Mouse (Mus musculus): ENCODE measurements around the gene Leng8.

DNA sequence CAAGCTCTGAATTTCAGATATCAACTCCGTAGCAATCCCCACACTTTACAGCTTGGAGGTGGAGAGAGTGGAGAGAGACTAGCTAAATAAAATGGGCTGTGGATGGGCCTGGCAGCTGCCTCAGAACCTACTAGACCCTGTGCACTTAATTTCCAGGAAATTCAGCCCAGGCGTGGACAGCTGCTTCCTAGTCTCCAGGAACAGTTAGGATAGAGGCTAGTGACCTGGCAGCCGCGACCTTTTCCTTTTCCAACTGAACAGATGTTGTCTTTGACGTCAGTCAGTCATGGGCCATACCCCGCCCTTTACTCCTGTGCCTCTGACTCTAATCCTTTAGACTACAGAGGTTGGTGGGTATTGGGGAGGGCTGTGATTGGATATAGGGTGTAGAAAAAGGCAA, 8.0 kb upstream of the Leng8 start:
- TF ChIP-seq CTCF (IDR thresholded peaks at IDR 0.05; ENCODE audit: low read depth) (no peak), EP300 (optimal IDR thresholded peaks at IDR 0.05) (no peak)

Measured in stomach, postnatal 0 days (tissue).